Mouse (Mus musculus): Measurements from ENCODE around the gene Olfr1450.
"Not testable (repeated sequence)": the region's sequence is repeated elsewhere in the genome, so short reads cannot be mapped to it uniquely, and the experiment has no call there.

Gene Olfr1450

DNA sequence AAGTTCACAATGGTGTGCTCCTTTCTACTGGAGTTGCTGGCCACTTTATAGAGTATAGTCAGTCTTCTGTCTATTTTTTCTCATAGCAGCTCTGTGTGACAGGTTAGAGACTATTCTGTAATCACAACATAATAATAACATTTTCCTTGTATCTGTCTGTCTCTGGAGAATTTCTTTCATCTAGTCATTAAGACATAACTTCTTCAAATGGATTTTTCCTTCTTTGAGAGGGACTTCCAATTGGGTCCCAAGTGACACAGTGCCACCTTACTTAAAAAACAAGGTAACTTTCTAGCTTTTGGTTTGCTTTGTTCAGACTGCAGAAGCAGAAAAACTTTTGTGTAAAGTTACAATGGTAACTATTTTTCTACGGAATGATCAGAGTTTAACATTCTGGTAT, at the start of gene Olfr1450:
Gene Olfr1450 (plus strand): TSS at position 301 of the 400 bp plus-strand sequence.
- no peak for DNase-seq (ENCODE audit: low read depth, low spot score)

DNA sequence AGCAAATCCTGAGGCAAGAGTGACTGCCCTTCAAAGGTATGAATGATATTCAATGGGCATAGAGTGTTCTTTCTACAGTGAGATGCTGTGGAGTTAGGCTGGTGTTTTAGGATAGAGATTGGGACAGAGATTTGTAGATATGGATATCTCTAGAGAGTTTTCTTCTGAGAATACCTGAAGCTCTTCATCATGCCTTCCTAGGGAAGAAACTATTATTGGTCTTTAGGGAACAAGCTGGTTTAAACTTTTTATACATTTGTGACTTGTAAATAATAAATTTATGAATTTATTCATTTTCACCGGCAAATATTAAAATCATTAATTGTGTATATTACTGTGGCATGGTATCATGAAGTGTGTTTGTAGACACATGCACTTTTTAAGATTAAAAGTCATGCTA, 46.4 kb upstream of the Olfr1450 start, which contains the start of gene Olfr1447:
Gene Olfr1447 (minus strand): TSS at position 101 of the 400 bp plus-strand sequence.
- no peak for DNase-seq (ENCODE audit: low read depth, low spot score)

DNA sequence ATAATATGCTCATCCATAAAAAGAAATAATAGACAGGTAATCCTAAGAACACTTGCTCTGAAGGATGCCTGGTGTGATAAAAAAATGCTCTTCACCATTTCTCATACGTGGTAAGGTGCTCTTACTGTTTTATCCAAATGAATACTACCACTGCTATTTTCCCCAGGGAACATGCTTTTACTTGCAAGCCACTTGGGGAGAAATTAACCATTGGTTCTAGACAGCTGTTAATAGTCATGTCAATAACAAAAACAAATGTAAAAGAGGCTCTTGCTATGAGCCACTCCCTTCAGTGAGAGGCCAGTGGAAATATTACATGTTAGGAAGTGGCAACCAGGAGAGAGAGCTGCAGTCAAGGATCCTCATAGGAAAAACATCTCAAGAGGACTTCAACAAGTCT, 25.7 kb upstream of the Olfr1450 start, which contains the start of gene Olfr1448:
Gene Olfr1448 (minus strand): TSS at position 101 of the 400 bp plus-strand sequence.
- DNase-seq (ENCODE audit: low read depth, low spot score): no peak

DNA sequence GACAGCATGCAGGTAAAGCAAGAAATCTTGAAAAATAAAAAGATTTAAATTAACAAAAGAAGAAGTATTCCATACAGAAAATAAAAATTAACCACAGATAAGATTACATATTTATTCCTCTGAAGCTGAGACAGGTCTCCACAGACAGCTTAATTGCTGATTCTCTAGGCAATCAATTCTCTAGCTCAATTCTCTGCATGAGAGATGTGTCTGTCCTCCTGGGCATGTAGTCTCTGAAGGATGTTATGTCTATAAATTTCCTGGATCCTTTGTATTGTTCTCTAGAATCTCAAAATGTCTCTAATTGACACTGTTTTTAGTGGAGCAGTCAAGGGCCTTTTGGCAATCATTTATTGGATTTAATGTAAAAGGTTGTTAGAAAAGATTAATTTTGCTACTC, 19.5 kb upstream of the Olfr1450 start, which contains the start of gene Olfr1449:
Gene Olfr1449 (plus strand): TSS at position 301 of the 400 bp plus-strand sequence.
- DNase-seq (ENCODE audit: low read depth, low spot score): no peak

DNA sequence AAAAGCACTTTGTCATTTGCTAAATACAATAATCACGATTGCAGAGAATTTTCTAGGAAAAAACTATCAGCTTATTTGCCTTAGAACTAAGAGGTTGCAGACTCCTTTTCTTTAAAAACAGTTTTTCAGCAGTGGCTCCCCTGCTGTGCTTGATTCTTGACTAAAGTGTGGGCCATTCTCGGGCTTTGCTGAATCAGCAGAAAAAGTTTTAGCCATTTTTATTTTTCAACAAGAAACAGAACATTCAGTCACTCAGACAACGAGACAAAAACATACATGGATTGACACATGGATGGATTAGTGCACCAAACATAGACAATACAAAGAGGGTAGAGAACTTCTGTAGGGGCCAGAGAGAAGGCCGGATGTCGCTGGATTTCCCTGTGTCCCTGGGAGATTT, 20.0 kb downstream of the Olfr1450 start:
- not testable (repeated sequence) for DNase-seq (ENCODE audit: low read depth, low spot score)

DNA sequence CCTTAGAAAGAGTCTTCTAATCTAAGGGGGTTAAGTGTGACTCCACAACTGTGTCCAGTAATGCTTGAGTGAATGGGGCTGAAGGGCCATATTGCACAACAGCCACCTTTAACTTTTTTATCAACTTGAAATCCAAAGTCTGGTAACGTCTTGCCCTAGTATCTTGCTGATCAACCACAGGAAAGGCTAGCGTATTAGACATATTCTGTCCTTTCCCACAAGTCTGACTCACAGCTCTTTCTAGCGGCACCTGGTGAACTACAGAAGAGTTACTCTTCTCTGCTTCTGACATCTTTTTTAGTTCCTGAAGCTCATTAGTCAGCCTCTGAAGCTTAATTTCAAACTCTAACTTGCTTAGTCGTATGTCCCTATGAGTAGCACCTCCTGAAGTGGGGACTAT, 42.3 kb downstream of the Olfr1450 start:
- DNase-seq (ENCODE audit: low read depth, low spot score): not testable (repeated sequence)

DNA sequence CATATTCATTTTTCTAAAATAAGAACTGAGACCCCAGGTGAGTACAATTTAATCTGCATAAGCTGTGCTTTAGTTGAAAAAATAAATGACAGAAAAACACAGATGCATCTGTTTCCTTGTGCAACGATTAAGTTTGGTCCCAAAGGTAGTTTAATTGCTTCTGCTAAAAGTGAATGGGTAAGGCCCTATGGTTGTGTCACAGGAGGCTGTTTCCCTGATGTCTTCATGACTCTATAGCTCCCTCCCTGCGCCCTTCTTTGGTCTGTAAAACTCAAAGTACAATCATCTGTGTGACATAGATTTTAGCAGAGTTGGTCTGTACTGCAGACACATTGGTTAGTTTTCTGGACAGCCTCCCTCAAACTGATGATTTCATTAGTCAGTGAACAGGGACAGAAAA, 44.7 kb downstream of the Olfr1450 start, which contains the start of gene Olfr1451:
Gene Olfr1451 (plus strand): TSS at position 301 of the 400 bp plus-strand sequence.
- no peak for DNase-seq (ENCODE audit: low read depth, low spot score)
